Comparison of ENCODE assay signal across 17 mouse cellular contexts in genomic region chr10:118988249-118988648, GRCm38 (mm10).
DNase-seq lines count a peak whose midpoint lies in the region; ATAC-seq and TF ChIP-seq lines count a peak whose summit lies in the region.
"Had no signal": no experiment of that assay in that cellular context is flagged by ENCODE, and none has a peak within 500 bp of the region (broad histone marks: within the 10 kb centered on the region; RNA-seq: fewer than 3 reads in every experiment).

No protein-coding gene starts in this region.

- DNase-seq in left cerebral cortex, postnatal 36 days (ENCODE audit: low spot score in 2 of 2), result peak; percentile 11
- DNase-seq in left cerebral cortex, postnatal 4 days, result no peak
- DNase-seq in 3T3-L1 (ENCODE audit: low read depth, low spot score), result peak; percentile 67
- DNase-seq in kidney, adult 11 months, result no peak
- DNase-seq: cerebellum, adult 11-12 months; cerebellum, postnatal 25 days; gastrocnemius, postnatal 14 days; kidney, adult 9 months; liver; liver, postnatal 0 days; thymus, postnatal 36 days had no signal

- ATAC-seq in forebrain, embryonic 13.5 days, result no peak
- ATAC-seq: liver, postnatal 0 days; midbrain, embryonic 16.5 days had no signal

- no peak overlapping the region for H3ac ChIP-seq in C2C12 (ENCODE audit: control insufficient read depth, insufficient read length, low read depth)

- H3K79me2 ChIP-seq in C2C12 (ENCODE audit: control insufficient read depth, insufficient read depth), result no peaks in the 10 kb centered on the region

- TF ChIP-seq CTCF in C2C12 (IDR thresholded peaks at IDR 0.05; ENCODE audit: control insufficient read depth, insufficient read depth, insufficient read length), result no peak
- no peak for TF ChIP-seq CTCF in embryonic fibroblast, embryonic 13.5 days (IDR thresholded peaks at IDR 0.05; ENCODE audit: borderline replicate concordance, insufficient read depth, low read length)

- peaks cover 7% of the 10 kb centered on the region for H3K9me3 ChIP-seq in forebrain, embryonic 13.5 days (replicated peaks)
- H3K9me3 ChIP-seq: embryonic facial prominence, embryonic 12.5 days had no signal

- 0 out of 2 replicates have a peak overlapping the region, but pooled peaks have one; percentile 15 for H3K27ac ChIP-seq in embryonic fibroblast, embryonic 13.5 days (ENCODE audit: insufficient read depth, low read length)
- no peak overlapping the region for H3K27ac ChIP-seq in forebrain, embryonic 13.5 days
- H3K27ac ChIP-seq: embryonic facial prominence, embryonic 12.5 days had no signal

- 90% methylated on average over 6 of the region's 6 CpGs for WGBS in forebrain, embryonic 13.5 days

- H3K9ac ChIP-seq in forebrain, embryonic 13.5 days, result no peak overlapping the region
- H3K9ac ChIP-seq: embryonic facial prominence, embryonic 12.5 days; liver, postnatal 0 days had no signal

- TF ChIP-seq POLR2A in embryonic fibroblast, embryonic 13.5 days (IDR thresholded peaks at IDR 0.05; ENCODE audit: low read depth, low read length), result no peak

- H3K4me1 ChIP-seq in embryonic fibroblast, embryonic 13.5 days (ENCODE audit: control insufficient read depth, insufficient read depth, low read length), result peaks cover 3% of the 10 kb centered on the region
- no peaks in the 10 kb centered on the region for H3K4me1 ChIP-seq in forebrain, embryonic 13.5 days
- H3K4me1 ChIP-seq: embryonic facial prominence, embryonic 12.5 days had no signal

- no peaks in the 10 kb centered on the region for H3K79me3 ChIP-seq in C2C12 (ENCODE audit: low read depth)

- H3K27me3 ChIP-seq in C2C12 (ENCODE audit: control insufficient read depth, insufficient read depth, insufficient read length), result no peaks in the 10 kb centered on the region
- no peaks in the 10 kb centered on the region for H3K27me3 ChIP-seq in forebrain, embryonic 13.5 days
- H3K27me3 ChIP-seq: embryonic facial prominence, embryonic 12.5 days; megakaryocyte, embryonic 14.5 days had no signal

- intact Hi-C loops in left cerebral cortex, postnatal 36 days (cut with DNase I), result no loop called here
- intact Hi-C loops in left cerebral cortex, postnatal 4 days (cut with DNase I), result no loop called here

- H3K4me3 ChIP-seq in C2C12 (ENCODE audit: insufficient read depth, poor library complexity, severe bottlenecking), result no peak overlapping the region
- no peak overlapping the region for H3K4me3 ChIP-seq in embryonic fibroblast, embryonic 13.5 days (ENCODE audit: insufficient read depth, low read length)
- no peak overlapping the region for H3K4me3 ChIP-seq in forebrain, embryonic 13.5 days
- H3K4me3 ChIP-seq: embryonic facial prominence, embryonic 12.5 days; megakaryocyte, embryonic 14.5 days had no signal

- no peak overlapping the region for H3K4me2 ChIP-seq in forebrain, embryonic 13.5 days
- H3K4me2 ChIP-seq: embryonic facial prominence, embryonic 12.5 days had no signal

- no peaks in the 10 kb centered on the region for H3K36me3 ChIP-seq in C2C12 (ENCODE audit: control insufficient read depth, insufficient read depth)
- H3K36me3 ChIP-seq in forebrain, embryonic 13.5 days (ENCODE audit: poor library complexity, severe bottlenecking), result no peaks in the 10 kb centered on the region
- H3K36me3 ChIP-seq: embryonic facial prominence, embryonic 12.5 days had no signal

TF ChIP-seq in C2C12, 6 proteins besides CTCF, POLR2A, EP300 and RAD21:
- TF ChIP-seq MYOG (IDR thresholded peaks at IDR 0.05; ENCODE audit: control insufficient read depth, extremely low read depth, insufficient read length), result no peak
- no peak for TF ChIP-seq CEBPB (IDR thresholded peaks at IDR 0.05; ENCODE audit: low read depth)
- TF ChIP-seq MAX (IDR thresholded peaks at IDR 0.05), result peak; percentile 54
- TF ChIP-seq USF1 (IDR thresholded peaks at IDR 0.05; ENCODE audit: low read depth), result no peak
- no peak for TF ChIP-seq MYOD1 (IDR thresholded peaks at IDR 0.05; ENCODE audit: control insufficient read depth, insufficient read length, low read depth)
- TF ChIP-seq FOSL1 (IDR thresholded peaks at IDR 0.05; ENCODE audit: insufficient read depth, low read length, poor library complexity, severe bottlenecking), result no peak

Comparison
In these comparisons a context has a peak if more than half of its experiments do, and no peak if none do; other contexts are left out.
1. DNase-seq: peak in left cerebral cortex, postnatal 36 days (2 of 2) and 3T3-L1 (single experiment); none in left cerebral cortex, postnatal 4 days (single experiment) and kidney, adult 11 months (single experiment).